Mouse (Mus musculus) fibroblast of lung, adult 2 months (primary cell): ENCODE data around the gene Igbp1b.

ENCODE experiments used
- DNase-seq: peaks from one replicate; pipeline ENCODE4 v3.0.0-alpha.2; 2011; ENCODE audit warnings: low read depth

Igbp1b gene

DNA sequence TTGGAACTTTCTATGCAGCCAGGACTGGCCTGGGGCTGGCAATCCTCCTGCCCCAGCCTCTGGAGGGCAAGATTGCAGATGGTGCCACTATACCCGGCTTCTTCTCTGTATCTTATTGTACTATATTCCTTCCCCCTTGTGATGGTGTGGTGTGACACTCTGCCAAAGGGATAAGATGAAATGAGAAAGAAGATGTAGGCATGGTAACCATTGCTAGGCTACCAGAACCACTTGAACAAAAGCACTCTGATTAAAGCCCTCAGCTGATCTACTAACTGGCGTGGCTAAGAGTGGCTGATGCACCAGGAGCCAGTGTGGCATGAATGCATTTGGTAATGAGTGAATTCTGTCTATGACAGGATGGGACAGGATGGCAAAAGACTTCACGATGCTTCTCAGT, at the start of gene Igbp1b:
Gene Igbp1b (minus strand): TSS at position 29 of the 400 bp plus-strand sequence.
- no peak for DNase-seq

DNA sequence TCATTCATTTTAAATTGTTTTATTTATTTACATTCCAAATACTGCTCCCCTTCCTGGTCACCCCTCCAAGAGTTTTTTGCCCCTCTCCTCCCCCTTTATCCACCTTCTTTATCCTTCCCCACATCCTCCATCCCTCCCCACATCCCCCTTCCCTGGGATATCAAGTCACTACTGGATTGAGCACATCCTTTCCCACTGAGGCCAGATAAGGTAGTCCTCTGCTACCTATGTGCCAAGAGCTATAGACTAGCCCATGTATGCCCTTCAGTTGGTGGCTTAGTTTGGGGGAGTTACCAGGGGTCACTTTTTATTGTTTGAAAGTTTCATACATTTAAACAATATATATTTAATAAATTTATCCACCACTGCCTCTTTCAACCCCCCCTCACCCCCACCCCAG, 24.6 kb upstream of the Igbp1b start:
- DNase-seq: no peak

GRCm38 (mm10) chr6:138672704-138673141, 14.4 kb upstream of the Igbp1b start:
- no peak for DNase-seq

- no peak for DNase-seq
Measured at GRCm38 (mm10) chr6:138665416-138665815, 7.1 kb upstream of the Igbp1b start.

DNA sequence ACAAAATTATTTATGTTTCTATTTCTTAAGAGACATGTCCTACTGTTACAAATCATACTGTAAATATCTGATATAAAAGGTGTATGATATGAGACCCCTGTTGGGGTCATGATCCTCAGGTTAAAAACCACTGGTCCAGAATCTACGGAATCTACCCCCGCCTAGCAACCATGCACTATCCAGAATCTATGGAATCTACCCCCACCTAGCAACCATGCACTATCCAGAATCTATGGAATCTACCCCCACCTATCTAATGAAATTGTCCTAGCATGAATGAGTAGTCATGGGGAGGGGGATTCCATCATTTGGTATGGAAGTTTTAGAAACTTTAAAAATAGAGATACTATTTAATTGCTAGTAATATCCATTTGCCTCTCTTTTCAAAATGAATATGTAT, 12.7 kb downstream of the Igbp1b start:
- DNase-seq: no peak

GRCm38 (mm10) chr6:138639351-138639750, 19.0 kb downstream of the Igbp1b start:
- DNase-seq: no peak

GRCm38 (mm10) chr6:138620786-138621185, 37.6 kb downstream of the Igbp1b start:
- DNase-seq: no peak

DNA sequence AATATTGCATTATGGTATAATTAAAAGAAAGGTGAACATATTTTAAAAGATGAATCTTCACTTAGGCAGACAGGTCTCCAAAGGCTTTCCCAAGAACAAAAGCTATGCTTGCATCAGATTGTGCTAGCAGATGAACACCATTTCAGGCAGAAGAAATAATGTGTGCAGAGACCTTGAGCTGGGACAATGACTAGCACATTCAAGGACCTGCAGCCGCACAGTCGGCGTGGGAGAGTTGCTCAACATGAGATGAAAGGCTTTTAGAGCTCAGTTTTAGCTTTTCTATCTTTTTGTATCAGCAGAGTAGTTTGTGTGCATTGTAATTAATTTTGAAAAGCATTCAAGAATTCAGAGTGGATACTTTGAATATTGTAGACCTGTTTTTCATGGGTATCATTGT, 39.9 kb downstream of the Igbp1b start:
- DNase-seq: no peak
